Mouse (Mus musculus) testis, adult 2 months (tissue): ENCODE data around the gene Son. TPM values are rescaled to one million over a fixed set of nuclear protein-coding genes. Genes with fewer than 3 reads are reported as not detected.
A peak's percentile ranks its signal among the peaks of the same experiment; 100 is the strongest.

Source experiments
- H3K27ac ChIP-seq: fragments of 200-500 bp; 2 replicates; pipeline ENCODE4 v1.5.1; 2012; ENCODE audit warnings: low read depth, low read length; ENCODE audit not compliant: control insufficient read depth, insufficient read depth
- H3K27me3 ChIP-seq: fragments of 200-500 bp; 2 replicates; pipeline ENCODE4 v1.6.1; 2012; ENCODE audit warnings: mild to moderate bottlenecking, low read length, moderate library complexity; ENCODE audit not compliant: control insufficient read depth, insufficient read depth
- H3K36me3 ChIP-seq: fragments of 200-500 bp; 2 replicates; pipeline ENCODE4 v1.6.1; 2012; ENCODE audit warnings: mild to moderate bottlenecking, low read length; ENCODE audit not compliant: control insufficient read depth, insufficient read depth
- H3K4me1 ChIP-seq: fragments of 200-500 bp; 2 replicates; pipeline ENCODE4 v1.6.1; 2012; ENCODE audit warnings: low read length; ENCODE audit not compliant: control insufficient read depth, insufficient read depth
- H3K4me3 ChIP-seq: fragments of 200-500 bp; 2 replicates; pipeline ENCODE4 v1.5.1; 2012; ENCODE audit warnings: low read depth, mild to moderate bottlenecking, low read length, moderate library complexity, mixed read lengths; ENCODE audit not compliant: control insufficient read depth
- CTCF ChIP-seq: fragments of 200-500 bp; IDR thresholded peaks from 2 replicates; pipeline ENCODE4 v1.5.1; 2012; ENCODE audit warnings: low read depth, mild to moderate bottlenecking, inconsistent platforms, low read length, moderate library complexity; ENCODE audit not compliant: control insufficient read depth, insufficient read depth, insufficient replicate concordance
- POLR2A ChIP-seq: fragments of 200-500 bp; IDR thresholded peaks from 2 replicates; pipeline ENCODE4 v1.6.1; 2012; ENCODE audit warnings: low read depth, mild to moderate bottlenecking, inconsistent platforms, low read length, moderate library complexity; ENCODE audit not compliant: control insufficient read depth
- polyA plus RNA-seq: library from polyadenylated mRNA; depleted of rRNA; stranded (reverse); fragments of >200 nt; gene quantifications from 2 replicates; pipeline ENCODE4 v1.2.3, GENCODE M21; 2012

The Son gene
- polyA plus RNA-seq, 1 experiment, result 114 TPM

GRCm38 (mm10) chr16:91674500-91674899, 27.2 kb downstream of the Son start:
- Histone ChIP-seq H3K4me3 (no peak overlapping the region), H3K36me3 (peaks cover 5% of the 10 kb centered on the region), H3K27me3 (no peaks in the 10 kb centered on the region), H3K27ac (no peak overlapping the region), H3K4me1 (no peaks in the 10 kb centered on the region)
- TF ChIP-seq CTCF, result no peak
- no peak for TF ChIP-seq POLR2A

DNA sequence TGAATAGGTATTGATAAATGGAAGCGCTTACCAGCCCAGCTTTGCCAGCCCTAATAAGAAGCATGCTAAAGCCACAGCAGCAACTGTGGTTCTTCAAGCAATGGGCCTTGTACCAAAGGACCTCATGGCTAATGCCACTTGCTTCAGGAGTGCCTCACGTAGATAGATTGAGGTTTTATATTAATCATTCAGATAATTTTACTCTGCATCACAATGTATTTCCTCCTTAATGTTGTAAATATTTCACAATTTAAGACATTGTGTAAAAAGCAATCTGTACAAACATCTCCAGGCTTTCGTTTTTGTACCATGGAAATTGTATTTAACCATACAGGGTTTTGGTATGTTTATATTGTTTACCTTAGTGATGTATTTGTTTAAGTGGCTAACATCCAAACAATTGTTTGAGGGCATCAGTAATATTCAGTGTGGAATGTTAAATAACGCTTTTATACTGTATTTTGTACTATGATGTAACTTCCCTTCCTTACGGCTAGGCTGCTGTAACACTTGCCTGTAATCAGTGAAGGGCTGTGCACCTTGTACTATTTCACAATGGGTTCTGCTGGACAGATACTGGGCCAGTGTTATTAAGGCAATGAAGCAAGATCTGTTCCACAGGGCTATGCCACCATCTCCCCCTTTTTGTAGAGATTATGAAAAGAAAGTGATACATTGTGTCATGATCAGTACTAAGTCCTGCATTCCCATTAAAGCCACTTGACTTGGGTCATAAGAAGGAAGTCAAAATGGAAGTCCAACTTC, 31.0 kb downstream of the Son start:
- Histone ChIP-seq H3K4me3 (no peak overlapping the region), H3K27ac (no peak overlapping the region), H3K36me3 (peaks cover 3% of the 10 kb centered on the region), H3K27me3 (no peaks in the 10 kb centered on the region), H3K4me1 (no peaks in the 10 kb centered on the region)
- TF ChIP-seq CTCF (no peak), POLR2A (no peak)

DNA sequence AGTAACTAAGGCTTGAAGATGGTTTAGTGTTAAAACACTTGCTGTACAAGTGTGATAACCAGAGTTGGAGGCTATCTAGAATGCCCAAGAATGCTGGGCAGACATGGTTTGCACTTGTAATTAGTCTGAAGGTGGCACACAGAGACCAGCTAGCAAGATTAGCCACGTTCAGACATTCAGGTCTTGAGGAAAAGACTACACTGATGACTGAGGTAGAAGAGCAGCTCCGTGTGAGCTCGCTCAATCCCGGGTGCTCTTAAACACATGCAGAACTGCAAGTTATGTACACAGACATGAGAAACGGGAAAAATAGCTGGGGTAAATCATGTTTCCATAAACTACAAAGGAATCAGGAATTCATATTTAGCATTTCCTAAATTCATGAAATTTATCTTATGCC, 33.4 kb downstream of the Son start:
- TF ChIP-seq POLR2A, result no peak
- TF ChIP-seq CTCF, result no peak
- Histone ChIP-seq H3K36me3 (peaks cover 3% of the 10 kb centered on the region), H3K4me1 (no peaks in the 10 kb centered on the region), H3K27me3 (no peaks in the 10 kb centered on the region), H3K27ac (no peak overlapping the region), H3K4me3 (no peak overlapping the region)

DNA sequence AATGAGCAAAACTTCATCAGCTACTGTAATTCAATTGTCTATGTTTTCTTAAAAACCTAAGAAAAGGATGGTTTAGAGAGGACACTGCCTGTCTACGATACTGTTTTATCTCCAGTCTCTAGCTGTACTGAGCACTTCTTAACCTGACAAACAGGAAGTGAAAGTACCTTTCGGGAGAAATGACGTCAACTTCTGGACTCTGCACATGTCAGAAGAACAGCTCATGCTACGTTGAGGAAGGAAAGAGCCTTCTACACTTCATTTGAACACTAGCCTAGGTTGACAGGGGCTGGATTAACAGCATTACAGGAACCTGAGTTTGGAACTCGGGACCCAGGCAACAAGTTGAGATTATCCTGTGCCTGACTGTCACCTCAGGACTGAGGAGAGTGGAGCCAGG, 38.2 kb downstream of the Son start:
- TF ChIP-seq POLR2A (no peak), CTCF (no peak)
- no peaks in the 10 kb centered on the region for H3K27me3 ChIP-seq
- H3K36me3 ChIP-seq, result no peaks in the 10 kb centered on the region; the same call in none of the 2 replicates
- no peak overlapping the region for H3K4me3 ChIP-seq
- no peak overlapping the region for H3K27ac ChIP-seq
- no peaks in the 10 kb centered on the region; the same call in 1 of the 2 replicates for H3K4me1 ChIP-seq

- Histone ChIP-seq H3K27ac (no peak overlapping the region), H3K4me1 (no peaks in the 10 kb centered on the region; the same call in 1 of the 2 replicates), H3K4me3 (no peak overlapping the region), H3K27me3 (no peaks in the 10 kb centered on the region), H3K36me3 (no peaks in the 10 kb centered on the region; the same call in 1 of the 2 replicates)
- TF ChIP-seq POLR2A (no peak), CTCF (no peak)
These were observed 39.1 kb downstream of the Son start for GRCm38 (mm10) chr16:91686369-91686768.

GRCm38 (mm10) chr16:91688023-91688618, 40.8 kb downstream of the Son start:
- Histone ChIP-seq H3K4me3 (peak overlapping the region; percentile 94), H3K36me3 (no peaks in the 10 kb centered on the region), H3K4me1 (no peaks in the 10 kb centered on the region; the same call in 1 of the 2 replicates), H3K27ac (peak overlapping the region; percentile 73), H3K27me3 (no peaks in the 10 kb centered on the region)
- TF ChIP-seq POLR2A, result no peak
- no peak for TF ChIP-seq CTCF

- Histone ChIP-seq H3K27me3 (no peaks in the 10 kb centered on the region), H3K36me3 (no peaks in the 10 kb centered on the region), H3K4me1 (no peaks in the 10 kb centered on the region; the same call in 1 of the 2 replicates), H3K27ac (peak within 1 kb of the TSS; percentile 73), H3K4me3 (peak within 1 kb of the TSS; percentile 94)
- no peak for TF ChIP-seq CTCF
- peak; percentile 87 for TF ChIP-seq POLR2A
These were observed 41.5 kb downstream of the Son start, which contains the start of gene Donson for GRCm38 (mm10) chr16:91688619-91689334. Donson (minus strand) TSS chr16:91688770.
